Mouse (Mus musculus) heart, embryonic 16.5 days (tissue): ENCODE measurements around the gene Hsf4. TPM values are rescaled to one million over a fixed set of nuclear protein-coding genes. Genes with fewer than 3 reads are reported as not detected.
A peak's percentile ranks its signal among the peaks of the same experiment; 100 is the strongest.
"Not testable (repeated sequence)": the region's sequence is repeated elsewhere in the genome, so short reads cannot be mapped to it uniquely, and the experiment has no call there.

ENCODE experiments used
- ATAC-seq: fragments of 200-750 bp; cut with Nextera tagmentation; replicated peaks from 2 replicates; pipeline ENCODE4 v1.8.0; 2017; ENCODE audit warnings: moderate number of reproducible peaks; ENCODE audit not compliant: insufficient read depth, low FRiP score; ENCODE audit errors: extremely low read depth
- H3K27ac ChIP-seq: fragments of 300-500 bp; sonication (generic); 2 replicates; pipeline ENCODE4 v1.5.1; 2014; ENCODE audit warnings: mild to moderate bottlenecking, low read length, control low read depth, moderate library complexity
- H3K27me3 ChIP-seq: fragments of 300-500 bp; sonication (generic); 2 replicates; pipeline ENCODE4 v1.6.1; 2014; ENCODE audit warnings: low read length, mixed read lengths; ENCODE audit not compliant: control insufficient read depth, insufficient read depth
- H3K36me3 ChIP-seq: fragments of 300-500 bp; sonication (generic); 2 replicates; pipeline ENCODE4 v1.6.1; 2014; ENCODE audit not compliant: control insufficient read depth, insufficient read depth
- H3K4me1 ChIP-seq: fragments of 300-500 bp; sonication (generic); 2 replicates; pipeline ENCODE4 v1.6.1; 2014; ENCODE audit warnings: low read length, mixed read lengths; ENCODE audit not compliant: control insufficient read depth, insufficient read depth
- H3K4me2 ChIP-seq: fragments of 300-500 bp; sonication (generic); 2 replicates; pipeline ENCODE4 v1.6.1; 2014; ENCODE audit warnings: low read depth, mild to moderate bottlenecking, control low read depth, low read length
- H3K4me3 ChIP-seq: fragments of 300-500 bp; sonication (generic); 2 replicates; pipeline ENCODE4 v1.5.1; 2014; ENCODE audit warnings: mild to moderate bottlenecking, control low read depth, low read length
- H3K9ac ChIP-seq: fragments of 300-500 bp; sonication (generic); 2 replicates; pipeline ENCODE4 v1.6.1; 2014; ENCODE audit warnings: low read length, control low read depth
- H3K9me3 ChIP-seq: fragments of 300-500 bp; sonication (generic); replicated peaks from 2 replicates; pipeline ENCODE4 v1.6.1; 2016; ENCODE audit warnings: low read length; ENCODE audit not compliant: control insufficient read depth
- WGBS: fragments of 180-500 bp; shearing (Covaris S2); extraction: QIAGEN DNeasy Blood & Tissue Kit; methylation state at CpG from one replicate; pipeline ENCODE4 v1.1.7; 2014; 5-methylcytosine and 5-hydroxymethylcytosine counted together
- polyA plus RNA-seq: library from polyadenylated mRNA; unstranded; fragments of >200 nt; fragmentation: Nextera tagmentation; extraction: Ambion mirVana; gene quantifications from 2 replicates; pipeline ENCODE4 v1.2.1, GENCODE M21; 2015

The Hsf4 gene
- 0.27 and 0.29 TPM in 2 replicates for polyA plus RNA-seq

DNA sequence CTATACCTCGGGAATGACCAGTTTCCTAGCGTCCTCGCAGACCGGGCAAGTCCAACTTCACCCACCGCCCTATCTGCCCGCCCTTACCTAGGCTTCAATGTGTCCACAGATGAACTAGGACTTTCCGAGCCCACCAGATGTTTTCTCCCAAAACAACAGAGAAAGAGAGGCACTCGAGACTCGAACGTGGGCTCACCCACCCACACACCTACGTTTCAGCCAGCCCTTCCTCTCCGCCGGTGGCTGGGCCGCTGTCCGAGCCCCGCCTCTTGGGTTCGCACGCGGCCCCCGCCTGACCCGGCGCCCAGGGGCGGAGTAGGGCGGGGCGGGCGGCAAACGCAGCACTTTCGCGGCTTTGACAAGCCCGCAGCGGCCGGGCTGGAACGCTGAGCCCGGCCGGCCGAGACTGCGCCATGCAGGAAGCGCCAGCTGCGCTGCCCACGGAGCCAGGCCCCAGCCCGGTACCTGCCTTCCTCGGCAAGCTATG, at the start of gene Hsf4:
Gene Hsf4, plus strand, starts transcription at position 341 of the 487 bp plus-strand sequence.
- peak; percentile 20; the same call in 1 of the 2 replicates for ATAC-seq
- no peak within 1 kb of the TSS for H3K27ac ChIP-seq
- peaks cover 29% of the 10 kb centered on the region for H3K4me1 ChIP-seq
- H3K27me3 ChIP-seq, result peaks cover 67% of the 10 kb centered on the region
- H3K4me2 ChIP-seq, result peak within 1 kb of the TSS; percentile 93
- peak within 1 kb of the TSS; percentile 58 for H3K4me3 ChIP-seq
- WGBS, result 2% methylated on average over 42 of the region's 42 CpGs
- no peaks in the 10 kb centered on the region for H3K9me3 ChIP-seq
- H3K9ac ChIP-seq, result peak within 1 kb of the TSS; percentile 71
- H3K36me3 ChIP-seq, result no peaks in the 10 kb centered on the region

DNA sequence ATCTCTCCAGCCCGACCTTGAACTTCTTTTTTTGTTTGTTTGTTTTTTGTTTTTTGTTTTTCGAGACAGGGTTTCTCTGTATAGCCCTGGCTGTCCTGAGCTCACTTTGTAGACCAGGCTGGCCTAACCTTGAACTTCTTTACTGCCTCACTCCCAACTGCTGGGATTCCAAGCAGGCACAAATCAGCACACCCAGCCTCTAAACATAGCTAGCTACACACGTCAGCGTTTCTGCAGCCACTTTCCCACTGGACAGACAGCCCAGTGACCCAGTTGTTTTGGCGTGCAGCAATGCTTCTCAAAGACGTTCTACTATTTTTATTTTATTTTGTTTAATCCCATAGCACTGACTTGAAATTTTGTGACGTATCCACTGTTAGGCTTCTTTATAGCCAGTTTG, 45.8 kb upstream of the Hsf4 start:
- Histone ChIP-seq H3K9ac (no peak overlapping the region), H3K9me3 (no peaks in the 10 kb centered on the region), H3K27ac (peak overlapping the region; percentile 92; the same call in 1 of the 2 replicates), H3K4me3 (no peak overlapping the region), H3K4me1 (peaks cover 13% of the 10 kb centered on the region), H3K27me3 (no peaks in the 10 kb centered on the region), H3K4me2 (no peak overlapping the region), H3K36me3 (no peaks in the 10 kb centered on the region)
- WGBS, result 67% methylated on average over 7 of the region's 7 CpGs
- ATAC-seq, result no peak

DNA sequence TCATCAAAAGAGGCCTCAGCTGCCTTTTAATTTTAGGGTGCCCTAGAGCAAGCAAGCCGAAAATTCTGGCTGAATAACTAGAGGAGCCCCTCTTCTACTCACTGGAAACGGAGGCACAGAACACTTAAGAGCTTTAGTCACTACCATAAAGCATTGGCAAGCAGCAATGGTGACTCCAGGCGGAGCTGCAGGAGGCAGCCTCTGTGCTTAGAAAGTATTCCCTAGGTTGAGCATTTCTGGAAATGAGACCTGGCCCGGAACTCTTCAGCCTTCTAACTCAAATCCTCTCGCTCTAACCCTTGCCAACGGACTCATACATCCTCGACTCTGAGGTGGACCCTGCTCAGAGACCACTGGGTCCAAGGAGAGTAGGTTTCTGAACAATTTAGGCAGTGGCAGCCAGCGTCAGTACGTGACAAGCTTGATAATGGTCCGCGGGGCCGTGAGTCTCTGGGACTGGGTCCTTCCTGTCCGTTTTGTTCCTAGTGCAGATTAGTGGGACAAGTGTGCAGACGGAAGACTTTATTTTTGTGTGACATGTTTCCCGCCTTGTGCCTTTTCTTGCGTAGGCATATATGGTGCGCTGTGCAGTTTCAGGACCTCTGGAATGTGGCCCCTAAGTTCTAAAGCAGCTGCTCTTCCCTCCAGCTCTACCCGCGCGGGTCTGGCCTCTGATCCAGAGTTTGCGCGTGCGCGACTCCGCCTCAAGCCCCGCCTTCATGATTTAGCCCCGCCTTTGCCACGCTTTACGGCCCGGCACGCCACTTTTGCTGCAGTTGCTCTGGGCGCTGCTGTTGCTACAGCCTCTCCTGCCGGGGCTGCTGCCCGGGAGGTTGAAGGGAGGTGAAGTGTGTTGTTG, 45.0 kb upstream of the Hsf4 start, which contains the start of gene D230025D16Rik:
Gene D230025D16Rik, plus strand, starts transcription at position 733 of the 859 bp plus-strand sequence.
- Histone ChIP-seq H3K27me3 (no peaks in the 10 kb centered on the region), H3K36me3 (no peaks in the 10 kb centered on the region), H3K9me3 (no peaks in the 10 kb centered on the region), H3K4me2 (peak within 1 kb of the TSS; percentile 88), H3K4me3 (peak within 1 kb of the TSS; percentile 79), H3K27ac (peak within 1 kb of the TSS; percentile 92), H3K9ac (peak within 1 kb of the TSS; percentile 83), H3K4me1 (peaks cover 13% of the 10 kb centered on the region)
- peak; percentile 93 for ATAC-seq
- WGBS, result 3% methylated on average over 34 of the region's 34 CpGs

DNA sequence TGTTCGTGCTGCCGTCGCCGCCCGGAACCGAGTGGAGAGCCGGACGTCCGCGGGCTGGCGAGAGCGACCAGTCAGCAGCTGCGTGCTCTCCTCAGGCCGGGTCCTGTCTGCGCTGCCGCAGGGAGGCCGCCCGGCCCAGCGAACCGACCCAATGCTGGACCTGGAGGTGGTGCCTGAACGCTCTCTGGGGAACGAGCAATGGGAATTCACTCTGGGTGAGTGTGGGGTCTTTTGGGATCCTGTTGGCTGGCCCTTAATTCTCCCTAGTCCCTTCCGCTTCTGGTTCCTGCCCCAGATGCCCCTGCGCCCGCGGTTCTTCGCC, 44.4 kb upstream of the Hsf4 start:
- WGBS, result under 1% methylated on average over 27 of the region's 27 CpGs
- ATAC-seq, result no peak
- Histone ChIP-seq H3K9me3 (no peaks in the 10 kb centered on the region), H3K9ac (peak overlapping the region; percentile 83), H3K27ac (peak overlapping the region; percentile 74), H3K4me1 (peaks cover 13% of the 10 kb centered on the region), H3K27me3 (no peaks in the 10 kb centered on the region), H3K36me3 (no peaks in the 10 kb centered on the region), H3K4me2 (peak overlapping the region; percentile 88), H3K4me3 (peak overlapping the region; percentile 79)

DNA sequence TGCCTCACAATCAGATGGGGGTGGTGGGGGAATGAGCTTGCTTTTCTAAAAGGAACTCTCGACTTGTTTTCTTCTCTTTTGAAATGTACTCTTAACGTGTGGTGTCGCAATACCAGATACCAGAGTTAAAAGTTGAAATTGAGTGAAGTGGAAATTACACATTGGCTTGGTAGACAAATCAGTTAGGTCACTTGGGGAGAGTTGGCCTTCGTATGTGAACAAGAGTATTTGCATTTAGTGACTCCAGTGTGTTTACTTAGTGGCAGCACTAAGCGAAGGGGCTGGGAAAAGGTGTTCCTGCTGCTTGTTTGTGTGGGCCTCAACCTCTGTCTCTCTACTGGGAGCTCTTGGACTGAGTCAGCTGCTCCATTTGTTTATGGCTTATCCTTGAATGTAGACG, 43.7 kb upstream of the Hsf4 start:
- H3K9me3 ChIP-seq, result no peaks in the 10 kb centered on the region
- H3K4me3 ChIP-seq, result peak overlapping the region; percentile 79
- ATAC-seq, result no peak
- peaks cover 13% of the 10 kb centered on the region for H3K4me1 ChIP-seq
- H3K36me3 ChIP-seq, result no peaks in the 10 kb centered on the region
- WGBS, result 17% methylated on average over 6 of the region's 6 CpGs
- H3K9ac ChIP-seq, result peak overlapping the region; percentile 83
- H3K27ac ChIP-seq, result no peak overlapping the region
- peak overlapping the region; percentile 88 for H3K4me2 ChIP-seq
- no peaks in the 10 kb centered on the region for H3K27me3 ChIP-seq

DNA sequence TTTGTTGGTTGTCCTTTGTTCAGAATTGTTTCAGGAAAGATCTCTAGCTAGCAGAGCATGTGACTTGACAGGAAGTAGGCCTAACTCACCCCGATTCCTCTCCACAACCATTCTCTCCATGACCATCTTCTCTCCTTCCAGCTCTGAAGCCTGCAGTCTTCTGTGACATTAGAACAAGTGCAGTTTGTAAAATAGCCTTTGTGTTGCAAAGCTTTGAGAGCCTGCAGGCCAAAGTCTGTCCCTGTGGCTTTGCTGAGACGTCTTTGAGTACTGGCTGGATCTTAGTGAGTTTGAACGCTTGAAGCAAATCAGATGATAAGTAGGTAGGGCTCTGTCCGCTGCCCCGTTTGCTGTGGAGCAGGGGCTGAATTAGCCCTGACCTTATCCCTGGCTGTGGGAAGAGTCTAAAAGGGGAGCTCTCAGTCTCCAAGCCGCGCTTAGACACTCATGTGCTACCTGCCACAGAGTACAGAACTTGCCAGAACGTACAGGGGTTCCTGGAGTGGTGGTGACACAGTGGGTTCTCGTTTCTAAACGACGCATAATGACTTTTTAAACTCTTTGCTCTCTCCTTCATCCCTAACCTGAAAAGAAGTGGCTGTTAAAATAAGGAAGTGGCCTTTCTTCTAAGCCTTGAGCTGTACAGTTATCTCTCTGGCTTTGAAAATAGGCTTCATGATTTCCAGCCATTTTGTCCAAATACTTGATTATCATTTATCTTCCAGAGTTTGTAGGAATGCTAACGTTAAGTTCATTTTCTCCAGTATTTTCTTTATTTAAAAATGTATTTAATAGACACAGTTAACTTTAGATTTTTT, 37.9 kb upstream of the Hsf4 start:
- no peak overlapping the region for H3K4me3 ChIP-seq
- H3K9me3 ChIP-seq, result no peaks in the 10 kb centered on the region
- no peak overlapping the region for H3K4me2 ChIP-seq
- no peak overlapping the region for H3K27ac ChIP-seq
- ATAC-seq, result no peak
- peaks cover 10% of the 10 kb centered on the region for H3K36me3 ChIP-seq
- H3K4me1 ChIP-seq, result 0 out of 2 replicates have a peak, but pooled peaks cover 2% of the 10 kb centered on the region
- no peak overlapping the region for H3K9ac ChIP-seq
- no peaks in the 10 kb centered on the region for H3K27me3 ChIP-seq
- 70% methylated on average over 12 of the region's 12 CpGs for WGBS

DNA sequence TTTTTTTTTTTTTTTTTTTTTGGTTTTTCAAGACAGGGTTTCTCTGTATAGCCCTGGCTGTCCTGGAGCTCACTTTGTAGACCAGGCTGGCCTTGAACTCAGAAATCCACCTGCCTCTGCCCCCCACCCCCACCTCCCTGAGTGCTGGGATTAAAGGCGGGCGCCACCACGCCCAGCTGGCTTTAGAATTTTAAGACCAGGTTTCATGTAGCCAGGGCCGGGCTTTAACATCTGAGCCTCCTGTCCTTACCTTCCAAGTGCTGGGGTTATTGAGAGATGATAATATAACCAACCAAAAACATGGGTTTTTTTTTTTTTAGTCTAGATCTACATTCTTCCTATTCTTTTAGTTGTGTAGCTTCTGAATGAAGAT, 37.3 kb upstream of the Hsf4 start:
- H3K4me3 ChIP-seq, H3K27ac ChIP-seq, ATAC-seq, H3K4me2 ChIP-seq, H3K27me3 ChIP-seq, H3K36me3 ChIP-seq, H3K4me1 ChIP-seq, H3K9me3 ChIP-seq, H3K9ac ChIP-seq: not testable (repeated sequence)
- WGBS, result 89% methylated on average over 4 of the region's 4 CpGs

DNA sequence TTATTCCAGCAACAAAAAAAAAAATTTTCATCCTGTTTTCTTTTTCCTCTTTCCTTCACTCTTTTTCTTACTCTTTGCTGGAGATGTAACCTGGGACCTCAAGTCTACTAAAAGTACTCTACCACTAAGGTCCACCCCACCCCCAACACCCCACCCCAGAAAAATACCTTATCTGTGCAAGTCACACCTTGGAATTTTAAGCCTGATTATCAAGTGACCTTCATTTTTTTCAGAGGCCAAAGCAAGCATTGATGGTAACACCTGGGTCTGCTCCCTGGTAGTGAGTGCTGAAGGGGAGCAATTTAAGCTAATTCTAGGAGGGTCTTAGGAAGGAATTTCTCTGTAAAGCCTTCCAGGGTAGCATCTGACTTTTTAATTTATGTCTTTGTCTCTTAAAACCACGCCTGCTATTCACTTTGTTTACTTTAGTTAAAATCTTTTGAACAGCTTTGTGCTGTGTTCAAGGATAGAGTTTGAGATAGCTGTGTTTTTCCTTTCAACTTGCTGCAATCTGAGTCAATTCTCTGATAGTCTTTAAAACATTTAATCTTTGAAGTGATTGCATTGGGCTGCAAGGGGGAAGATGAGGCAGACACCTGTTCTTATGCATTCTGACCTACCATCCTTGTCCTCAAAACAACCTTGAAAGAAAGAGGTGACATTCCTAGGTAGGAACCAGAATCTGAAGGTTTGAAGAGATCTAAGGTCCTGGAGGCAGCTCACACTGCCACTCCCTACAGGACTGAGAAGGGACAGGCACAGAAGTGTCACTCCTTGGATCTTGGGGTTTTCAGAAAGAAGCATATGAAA, 36.3 kb upstream of the Hsf4 start:
- no peak overlapping the region for H3K4me3 ChIP-seq
- no peak overlapping the region for H3K4me2 ChIP-seq
- peaks cover 10% of the 10 kb centered on the region for H3K36me3 ChIP-seq
- H3K27ac ChIP-seq, result no peak overlapping the region
- H3K9me3 ChIP-seq, result no peaks in the 10 kb centered on the region
- ATAC-seq, result no peak
- H3K27me3 ChIP-seq, result no peaks in the 10 kb centered on the region
- no peak overlapping the region for H3K9ac ChIP-seq
- 0 out of 2 replicates have a peak, but pooled peaks cover 2% of the 10 kb centered on the region for H3K4me1 ChIP-seq
- 73% methylated on average over 1 of the region's 1 CpGs for WGBS
